Mouse (Mus musculus) megakaryocyte-erythroid progenitor cell, adult 5-6 weeks (primary cell): ENCODE data around the gene Slc24a4. TPM values are rescaled to one million over a fixed set of nuclear protein-coding genes. Genes with fewer than 3 reads are reported as not detected.

Experiments used
- ATAC-seq: replicated peaks from 2 replicates; pipeline ENCODE4 v1.8.0; 2016; ENCODE audit warnings: mild to moderate bottlenecking, inconsistent platforms; ENCODE audit not compliant: severe bottlenecking, poor library complexity, low FRiP score, low TSS enrichment
- total RNA-seq, 2 experiments: library from RNA; stranded (forward) in 1 of 2; stranded (reverse) in 1 of 2; fragments of 200-1000, 215-1000 nt in 1 of 2; fragments of >200 nt in 1 of 2; fragmentation: Nextera tagmentation in 1 of 2; gene quantifications; 2 replicates each; pipeline ENCODE4 v1.2.3; 2014 to 2017

Slc24a4 gene
- total RNA-seq (2014; fragmentation: Nextera tagmentation) (not detected in 2 replicates), total RNA-seq (2017) (not detected in 2 replicates)

DNA sequence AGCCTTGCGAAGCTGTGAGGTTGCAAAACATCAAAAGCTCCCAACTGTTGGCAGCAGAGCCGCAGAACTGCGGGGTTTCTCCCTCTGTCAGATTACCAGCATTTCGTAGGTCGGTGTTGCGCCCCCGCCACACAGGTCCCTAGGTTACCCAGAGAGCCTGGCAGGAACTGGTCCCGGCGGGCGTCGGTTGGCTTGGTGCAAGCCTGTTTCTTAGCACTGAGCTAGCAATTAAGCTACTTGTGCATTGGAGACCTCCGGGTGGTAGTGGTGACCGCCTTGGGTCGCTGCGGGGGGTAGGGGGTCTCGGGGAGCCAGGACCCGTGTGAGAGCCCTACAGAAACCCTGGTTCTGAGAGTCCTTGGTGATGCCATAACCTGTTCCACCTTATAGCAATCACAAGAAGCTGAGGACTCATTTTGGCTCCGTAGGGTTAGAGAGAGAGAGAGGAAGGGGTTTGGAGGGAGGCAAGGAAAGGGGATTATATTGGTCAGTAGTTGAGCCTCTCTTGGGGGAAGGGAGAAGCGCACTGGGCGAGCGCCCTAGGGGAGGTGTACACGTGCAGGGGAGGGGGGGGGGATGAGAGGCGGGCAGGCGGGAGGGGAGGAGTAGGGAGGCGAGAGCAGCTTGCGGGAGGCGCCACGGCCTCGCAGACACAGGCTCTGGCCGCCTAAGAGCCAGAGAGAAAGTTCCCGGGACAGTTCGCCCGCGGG lies at the start of gene Slc24a4:
Slc24a4 (plus strand) TSS at position 653 of the 710 bp plus-strand sequence.
- ATAC-seq, result no peak

DNA sequence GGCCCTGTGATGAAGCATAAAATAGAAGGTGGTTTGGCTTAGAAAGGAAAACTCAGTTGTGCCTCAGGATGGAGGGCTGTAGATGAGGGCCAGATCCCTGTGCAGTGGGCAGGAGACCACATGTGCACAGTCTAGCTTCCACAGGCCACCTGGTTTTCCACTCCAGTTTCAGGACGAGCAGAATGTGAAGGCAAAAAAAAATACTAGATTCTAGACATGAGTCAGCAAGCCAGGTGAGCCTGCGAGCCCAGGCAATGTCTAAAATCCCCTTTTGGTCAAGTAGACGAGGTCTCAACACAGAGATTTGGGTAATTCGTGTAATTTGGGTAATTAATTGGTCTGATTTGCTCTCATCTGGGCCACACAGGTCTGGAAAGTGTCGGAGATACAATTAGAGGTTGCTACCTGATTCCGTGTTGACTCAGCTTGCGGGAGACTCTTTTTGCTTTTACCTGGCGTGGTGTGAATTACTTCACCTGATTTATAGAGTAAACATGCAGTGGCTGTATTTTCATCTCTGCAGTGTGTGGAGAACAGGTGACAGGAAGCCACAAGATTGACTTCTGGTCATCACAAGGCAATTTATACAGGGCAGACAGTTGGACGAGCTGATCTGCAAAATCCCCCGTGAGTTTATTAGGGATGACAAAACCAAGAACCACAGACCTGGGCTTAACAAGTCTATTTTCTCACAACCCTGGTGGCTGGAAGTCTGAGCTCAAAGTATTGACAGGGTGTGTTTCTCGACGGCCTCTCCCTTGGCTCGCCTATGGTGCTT lies 45.7 kb upstream of the Slc24a4 start:
- ATAC-seq, result no peak

DNA sequence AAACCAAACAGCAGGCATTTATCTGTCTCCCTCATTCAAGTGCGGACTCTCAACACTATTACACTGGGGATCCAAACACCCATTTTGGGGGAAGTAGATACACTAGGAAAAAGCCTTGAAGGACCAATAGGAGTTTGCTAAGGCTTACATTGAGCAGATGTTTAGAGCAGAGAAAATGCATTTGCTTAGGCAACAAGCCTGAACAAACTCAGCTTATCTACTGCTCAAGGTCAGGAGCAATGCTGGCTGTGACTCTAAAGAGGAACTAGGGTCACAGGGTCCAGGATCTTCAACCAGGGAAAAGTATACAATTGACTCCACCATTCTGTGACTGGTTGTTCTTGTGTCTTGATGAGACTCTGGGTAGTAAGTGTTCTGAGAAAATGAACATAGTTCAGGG lies 38.0 kb upstream of the Slc24a4 start:
- ATAC-seq, result no peak

DNA sequence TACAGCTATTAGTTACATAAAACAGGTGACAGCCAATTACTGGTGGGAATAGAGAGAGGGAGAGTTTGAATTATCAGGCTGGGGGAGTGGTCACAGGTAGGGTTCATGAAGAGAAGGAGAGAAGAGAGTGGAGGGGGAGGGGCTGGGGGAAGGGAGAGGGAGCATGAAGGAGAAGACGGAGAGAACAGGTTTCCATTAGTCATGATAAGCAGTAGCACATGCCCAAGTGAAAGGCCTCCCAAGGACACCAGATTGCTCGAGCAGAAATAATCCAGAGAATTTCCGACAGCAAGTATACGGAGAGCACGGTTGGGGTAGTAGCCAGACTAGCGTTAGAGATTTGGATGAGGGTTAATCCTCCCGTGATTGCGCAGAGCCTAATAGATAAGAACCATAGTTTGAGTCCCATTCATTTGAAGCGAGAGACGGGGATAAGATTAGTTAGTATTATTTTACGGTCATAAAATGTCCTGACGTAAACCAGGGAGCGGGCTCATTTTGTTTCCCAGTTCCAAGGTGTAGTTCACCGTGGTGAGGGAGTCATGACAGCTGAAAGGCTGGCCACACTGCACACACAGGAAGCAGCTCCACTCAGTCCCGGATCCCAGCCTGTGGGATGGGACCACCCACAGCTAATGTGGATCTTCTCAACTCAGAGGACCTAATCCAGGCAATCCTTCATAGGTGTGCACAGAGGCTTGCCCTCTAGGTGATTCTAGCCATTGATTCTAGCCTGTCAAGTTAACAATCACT lies 36.0 kb upstream of the Slc24a4 start:
- ATAC-seq, result no peak

DNA sequence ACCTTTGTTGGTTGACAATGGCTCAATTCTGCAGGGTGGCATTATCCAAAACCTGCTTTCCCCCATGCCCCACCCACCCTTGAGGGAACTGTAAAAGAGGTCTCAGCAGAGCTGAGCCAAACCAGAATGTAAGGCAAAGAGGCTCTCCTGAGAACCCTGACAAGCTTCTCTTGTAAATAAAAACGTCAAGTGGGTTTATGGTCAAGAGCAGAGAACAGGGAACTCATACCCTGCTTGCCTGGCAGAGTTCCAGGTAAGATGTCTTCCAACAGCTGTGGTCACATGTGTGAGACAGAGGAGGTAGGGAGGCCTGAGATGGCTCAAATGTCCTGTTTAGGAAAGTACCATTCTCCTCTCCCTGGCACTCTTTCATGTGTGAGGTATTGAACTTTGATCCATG lies 22.5 kb upstream of the Slc24a4 start:
- ATAC-seq, result no peak

DNA sequence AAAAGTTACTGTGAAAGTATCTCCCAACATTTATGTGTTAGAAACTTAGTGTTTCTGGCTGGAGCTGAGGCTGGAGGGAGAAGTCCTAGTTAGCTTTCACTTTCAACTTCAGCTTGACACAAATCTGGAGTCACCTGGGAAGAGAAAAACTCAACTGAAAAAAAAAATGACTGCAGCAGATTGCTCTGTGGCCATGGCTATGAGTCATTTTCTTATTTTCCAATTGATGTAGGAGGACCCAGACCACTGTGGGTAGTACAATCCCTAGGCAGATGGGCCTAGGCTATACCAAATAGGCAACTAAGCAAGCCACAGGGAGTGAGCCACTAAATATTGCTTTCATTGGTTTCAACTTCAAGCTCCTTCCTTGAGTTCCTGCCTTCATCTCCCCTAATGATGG lies 19.7 kb upstream of the Slc24a4 start:
- no peak for ATAC-seq

DNA sequence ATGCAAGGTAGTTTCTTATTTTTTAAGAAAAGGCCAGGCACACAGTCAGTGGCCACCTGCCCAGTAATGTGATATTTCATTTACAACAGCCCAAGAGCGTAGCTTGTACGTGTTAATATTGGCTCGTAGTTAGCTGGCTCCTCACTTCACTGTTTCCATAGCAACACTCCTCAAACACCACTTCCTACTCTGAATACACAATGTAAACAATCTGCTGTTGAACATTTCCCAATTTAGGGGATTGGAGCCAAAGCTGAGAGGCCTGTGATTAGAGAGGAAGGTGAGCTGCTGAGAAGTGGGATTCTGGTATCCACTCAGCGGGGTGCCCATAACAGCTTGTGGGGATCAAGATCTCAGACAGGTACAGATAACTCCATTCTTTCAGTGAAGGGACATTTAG lies 16.0 kb upstream of the Slc24a4 start:
- no peak for ATAC-seq

DNA sequence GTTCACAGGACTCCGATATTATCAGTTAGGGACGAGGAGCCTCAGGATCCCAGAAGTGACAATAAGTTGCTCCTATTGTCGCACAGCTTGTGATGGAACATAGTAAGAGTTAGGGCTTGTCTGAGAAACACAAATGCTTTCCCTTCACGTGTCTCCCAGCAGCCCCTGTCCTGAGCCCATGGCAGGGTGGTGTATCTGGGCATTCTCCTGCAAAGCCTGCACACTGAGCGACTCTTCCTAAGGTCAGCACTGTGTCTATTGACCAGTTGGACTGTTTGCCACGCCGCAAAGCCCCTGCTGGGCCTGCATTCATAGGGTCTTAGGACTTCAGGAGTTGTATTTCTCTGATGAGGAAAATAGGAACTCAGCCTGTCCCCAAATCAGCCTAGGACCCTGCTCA lies 15.6 kb upstream of the Slc24a4 start:
- no peak for ATAC-seq

DNA sequence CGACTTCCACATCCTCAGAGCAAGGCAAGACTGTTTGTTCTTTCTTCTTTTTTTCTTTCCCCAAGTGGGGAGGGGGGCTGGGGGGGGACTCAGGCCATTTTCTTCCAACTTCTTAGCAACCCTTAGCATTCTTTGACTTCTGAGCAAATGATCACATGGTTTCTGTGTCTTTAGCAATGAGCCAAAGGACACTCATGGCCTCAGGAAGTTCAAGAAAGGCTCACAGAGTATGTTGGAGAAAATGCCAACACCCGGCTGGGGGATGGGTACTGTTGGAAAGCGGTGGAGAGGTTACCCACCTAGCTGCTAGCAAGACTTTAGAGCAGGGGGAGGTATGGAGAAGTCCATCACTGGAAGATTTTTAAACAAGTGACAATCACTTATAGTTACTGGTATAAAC lies 15.1 kb upstream of the Slc24a4 start:
- no peak for ATAC-seq

DNA sequence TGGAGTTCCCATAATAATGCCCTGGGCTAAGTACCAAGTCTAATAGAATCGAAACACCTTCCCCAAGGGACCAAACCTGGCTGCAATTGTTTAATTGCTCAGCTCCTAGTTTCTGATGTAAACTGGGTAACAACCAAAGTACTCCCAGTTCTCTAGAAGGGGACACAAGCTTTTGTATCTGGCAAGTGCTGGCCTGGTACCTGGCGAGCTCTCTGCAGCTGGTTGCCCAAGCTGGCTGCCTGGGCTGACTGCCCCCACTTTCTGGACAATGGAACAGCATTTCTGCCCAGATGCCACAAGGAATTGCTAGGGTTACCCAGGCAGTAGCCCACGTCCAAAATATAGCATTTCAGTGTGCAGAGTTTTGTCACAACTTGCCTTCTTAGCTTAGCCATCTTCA lies 12.0 kb upstream of the Slc24a4 start:
- ATAC-seq, result no peak

DNA sequence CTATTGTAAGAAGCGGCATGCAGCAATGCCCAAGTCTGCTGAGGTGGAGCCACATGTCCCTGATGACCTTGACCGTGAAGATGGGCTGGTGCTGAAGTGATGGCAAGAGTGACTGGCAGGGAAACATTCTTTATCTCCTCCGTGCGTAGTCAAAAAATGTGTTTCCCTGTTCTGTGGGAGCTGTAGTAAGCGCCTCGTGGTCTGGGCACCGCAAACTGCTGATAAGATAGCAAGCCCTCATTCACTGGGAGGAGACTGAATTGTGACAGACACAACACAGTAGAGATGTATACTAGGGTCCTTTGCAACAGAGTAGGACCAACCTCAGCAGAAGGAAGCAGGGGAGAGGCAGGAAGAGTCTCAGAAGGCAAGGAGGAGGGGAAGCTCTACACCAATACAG lies 10.5 kb upstream of the Slc24a4 start:
- ATAC-seq, result peak; percentile 85

DNA sequence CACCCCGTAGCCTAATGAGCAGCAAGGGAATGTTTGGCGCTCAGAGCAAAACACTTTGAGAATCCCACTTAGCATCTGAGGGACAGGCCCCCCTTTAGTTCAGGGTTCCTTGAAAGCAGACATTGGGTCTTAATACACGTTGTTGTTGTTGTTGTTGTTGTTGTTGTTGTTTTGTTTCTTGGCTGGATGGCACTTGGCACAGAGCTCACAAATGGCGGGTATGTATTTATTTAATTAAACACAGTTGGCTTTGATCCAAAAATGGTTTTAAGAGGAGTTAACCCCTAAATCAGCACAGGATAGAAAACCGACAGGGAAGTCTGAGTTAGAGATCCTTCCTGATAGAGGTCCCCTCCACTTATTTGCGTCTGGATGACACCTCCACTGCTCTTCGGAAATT lies 932 bp upstream of the Slc24a4 start:
- ATAC-seq, result no peak

DNA sequence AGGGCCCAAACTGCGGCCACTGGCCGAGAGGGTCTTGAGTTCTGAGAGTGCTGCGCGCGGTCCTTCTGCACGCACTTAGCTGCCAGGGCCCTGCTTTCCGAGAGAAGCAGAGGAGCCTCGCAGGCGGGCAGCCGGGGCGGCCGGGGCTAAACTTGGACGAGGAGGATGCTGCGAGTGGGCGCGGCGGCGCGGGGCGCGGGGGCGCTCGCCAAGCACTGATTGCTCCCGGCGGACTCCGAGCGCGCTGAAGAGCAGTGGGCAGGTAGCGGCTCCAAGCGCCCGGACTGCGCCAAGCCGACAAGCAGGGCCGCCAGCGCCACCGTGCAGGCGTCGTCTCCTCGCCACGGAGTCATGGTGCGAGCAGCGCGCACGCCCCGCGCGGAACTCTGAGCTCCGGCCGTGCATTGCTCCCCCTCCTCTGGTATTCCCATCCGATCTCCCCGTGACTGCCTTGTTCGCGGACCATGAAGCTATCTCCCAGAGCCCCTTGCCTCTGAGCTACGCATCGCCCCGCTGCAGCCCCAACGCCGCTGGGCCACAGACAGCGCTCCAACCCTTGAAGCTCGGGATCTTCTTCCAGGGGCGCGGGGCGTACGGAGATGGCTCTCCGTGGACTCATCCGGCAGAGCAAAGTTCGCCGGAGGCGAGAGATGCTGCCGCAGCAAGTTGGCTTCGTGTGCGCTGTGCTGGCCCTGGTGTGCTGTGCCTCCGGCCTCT lies 416 bp downstream of the Slc24a4 start:
- no peak for ATAC-seq

DNA sequence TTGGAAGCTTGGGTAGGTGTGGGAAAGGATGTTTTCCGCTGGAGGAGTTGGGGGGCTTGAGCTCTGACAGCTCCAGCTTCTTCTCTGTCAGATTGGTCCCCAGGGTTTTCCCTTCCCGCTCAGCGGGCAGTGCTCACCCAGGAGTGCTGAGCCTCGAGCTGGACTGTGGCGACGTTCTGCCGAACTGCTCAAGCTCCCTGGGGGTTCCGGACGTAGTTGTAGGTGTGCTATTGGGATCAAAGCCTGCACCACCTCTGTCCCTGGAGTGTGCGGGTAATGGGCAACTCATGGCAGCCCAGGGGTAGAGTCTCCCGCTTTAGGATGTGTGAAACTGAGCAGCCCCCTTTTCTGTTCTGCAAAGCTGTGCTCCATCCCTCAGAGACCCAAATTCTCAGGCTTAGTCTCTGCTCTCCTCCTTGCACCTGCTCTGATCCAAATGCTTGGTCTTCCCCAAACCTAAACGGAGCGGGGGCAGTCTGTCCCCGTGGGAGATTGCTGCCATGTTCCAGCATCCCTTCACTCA lies 1.0 kb downstream of the Slc24a4 start:
- ATAC-seq, result no peak

DNA sequence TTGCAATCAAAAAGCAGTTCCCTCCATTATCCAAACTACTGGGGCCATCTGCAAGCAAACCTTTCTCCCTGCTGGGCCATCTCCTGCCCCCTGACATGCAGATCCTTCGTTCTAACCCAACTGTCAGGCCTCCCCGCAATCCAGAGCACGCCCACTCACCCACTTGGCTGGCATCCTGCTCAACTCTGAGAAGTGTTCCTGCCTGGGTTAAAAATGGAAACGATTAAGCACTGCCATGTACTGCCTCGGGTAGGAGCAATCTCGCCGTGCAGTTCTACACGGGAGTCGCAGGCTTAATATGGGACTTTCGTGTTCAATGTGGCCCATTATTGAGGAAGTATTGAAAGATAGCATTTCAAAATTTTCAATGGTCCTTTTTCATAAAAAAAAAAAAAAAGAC lies 11.2 kb downstream of the Slc24a4 start:
- ATAC-seq, result no peak

DNA sequence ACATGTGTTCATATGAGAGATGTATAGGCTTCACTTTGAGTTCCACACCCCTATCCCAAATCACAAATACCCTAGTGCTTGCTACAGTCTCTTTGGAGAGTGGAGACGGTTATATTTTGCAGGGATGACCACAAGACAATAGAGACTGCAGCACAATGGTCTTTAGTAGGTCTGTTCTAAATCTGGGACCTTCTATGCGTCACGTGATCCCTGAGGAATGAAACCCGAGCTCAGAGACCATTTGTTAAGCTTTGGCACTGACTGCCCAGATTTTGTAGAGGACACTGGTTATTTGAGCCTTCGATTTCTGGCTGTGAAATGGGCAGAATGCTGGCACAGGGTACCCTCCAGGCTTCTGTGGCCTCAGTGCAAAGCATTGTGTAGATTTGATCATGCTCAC lies 12.8 kb downstream of the Slc24a4 start:
- no peak for ATAC-seq

DNA sequence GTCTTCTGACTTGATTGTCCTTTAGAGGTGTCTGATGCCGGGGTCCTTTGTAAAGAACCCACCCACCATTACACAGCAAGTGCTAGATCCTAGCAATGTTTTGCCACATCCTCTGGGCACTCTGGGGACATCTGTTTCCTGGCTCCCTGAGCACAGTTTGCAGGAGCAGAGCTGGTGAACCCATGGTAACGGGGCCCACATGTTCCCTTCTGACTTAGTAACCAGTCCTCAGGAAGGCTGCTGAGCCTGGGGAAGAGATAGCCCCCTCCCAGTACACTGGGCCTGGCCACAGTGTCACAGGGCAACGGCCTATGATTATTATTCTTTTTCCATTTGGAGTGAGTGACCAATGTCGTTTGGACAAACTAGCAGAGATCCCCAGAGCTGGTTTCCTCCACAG lies 19.1 kb downstream of the Slc24a4 start:
- no peak for ATAC-seq

DNA sequence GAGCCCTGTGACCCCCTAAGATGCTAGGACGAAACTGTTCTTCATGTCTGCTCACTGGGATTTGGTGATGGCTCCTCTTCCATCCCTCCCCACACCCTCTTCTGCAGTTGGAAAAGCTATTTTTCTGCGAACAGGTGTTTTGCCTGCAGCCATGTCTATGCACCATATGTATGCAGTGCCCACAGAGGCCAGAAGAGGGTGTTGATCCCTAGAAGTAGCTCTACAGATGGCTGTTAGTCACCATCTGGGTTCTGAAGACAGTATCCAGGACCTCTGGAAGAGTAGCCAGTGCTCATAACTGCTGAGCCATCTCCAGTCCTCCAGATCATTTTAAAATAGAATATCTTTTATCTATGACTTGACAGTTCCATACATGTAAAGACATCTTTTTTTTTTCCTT lies 20.2 kb downstream of the Slc24a4 start:
- ATAC-seq, result no peak

DNA sequence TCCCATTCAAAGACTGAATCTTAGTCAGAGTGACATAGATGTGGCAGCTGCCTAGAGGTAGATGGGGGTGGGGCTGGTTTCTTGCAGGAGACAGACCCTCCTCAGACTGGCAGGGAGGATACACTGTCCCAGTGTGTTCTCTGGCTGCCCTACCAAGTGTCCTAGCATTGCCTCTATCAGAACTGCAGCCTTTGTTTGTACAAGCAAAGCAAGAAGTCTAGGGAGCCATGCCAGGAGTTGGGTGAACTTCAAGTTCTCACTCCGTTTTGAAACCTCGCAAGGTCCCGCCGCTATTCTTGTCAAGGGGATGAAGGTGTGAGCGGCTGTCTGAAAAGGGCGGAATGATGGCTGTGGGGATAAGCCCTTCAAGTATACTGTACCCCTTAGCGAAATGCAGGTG lies 22.7 kb downstream of the Slc24a4 start:
- ATAC-seq, result no peak

DNA sequence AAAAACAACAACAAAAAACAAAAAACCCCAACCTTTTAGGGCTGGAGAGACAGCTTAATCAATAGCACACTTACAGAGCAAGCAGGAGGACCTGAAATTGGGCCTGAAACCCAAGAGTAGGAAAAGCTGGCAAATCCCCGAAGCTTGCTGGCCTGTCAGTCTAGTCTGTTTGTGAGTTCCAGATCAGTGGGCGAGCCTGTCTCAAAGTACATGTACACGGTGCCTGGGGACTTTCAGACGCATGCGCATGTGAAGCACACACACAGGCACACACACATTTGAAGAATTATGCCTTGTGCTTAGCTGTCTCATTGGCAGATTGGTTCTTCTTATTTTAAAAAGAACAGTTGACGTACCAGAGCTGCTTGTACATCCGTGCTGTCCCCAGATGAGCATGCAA lies 25.3 kb downstream of the Slc24a4 start:
- no peak for ATAC-seq
